Mouse (Mus musculus): ENCODE measurements around the gene Csrnp2.

DNA sequence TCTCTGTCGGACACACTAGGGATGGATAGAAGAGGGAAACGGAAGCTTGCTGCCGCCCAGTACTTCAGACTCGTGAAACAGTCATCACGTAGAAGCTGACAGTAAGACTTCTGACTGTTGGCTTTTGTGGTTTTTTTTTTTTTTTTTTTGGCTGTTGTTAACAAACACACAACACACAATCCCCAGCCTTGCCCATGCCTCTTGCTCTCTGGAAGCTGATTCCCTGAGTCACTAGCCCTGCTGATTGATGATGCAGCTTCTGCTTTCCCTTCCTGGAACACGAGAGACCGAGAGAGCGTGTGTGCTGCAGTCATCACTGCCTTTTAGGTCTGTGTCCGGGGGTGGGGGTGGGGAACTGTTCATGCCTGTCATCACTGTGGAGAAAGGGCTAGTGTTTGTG is 33.6 kb downstream of the Csrnp2 start:
- no peak for TF ChIP-seq CTCF (IDR thresholded peaks at IDR 0.05)
- TF ChIP-seq EP300 (IDR thresholded peaks at IDR 0.05): no peak

All from lung, postnatal 0 days (tissue).